Mouse (Mus musculus): ENCODE results near the gene 2310034G01Rik.

DNA sequence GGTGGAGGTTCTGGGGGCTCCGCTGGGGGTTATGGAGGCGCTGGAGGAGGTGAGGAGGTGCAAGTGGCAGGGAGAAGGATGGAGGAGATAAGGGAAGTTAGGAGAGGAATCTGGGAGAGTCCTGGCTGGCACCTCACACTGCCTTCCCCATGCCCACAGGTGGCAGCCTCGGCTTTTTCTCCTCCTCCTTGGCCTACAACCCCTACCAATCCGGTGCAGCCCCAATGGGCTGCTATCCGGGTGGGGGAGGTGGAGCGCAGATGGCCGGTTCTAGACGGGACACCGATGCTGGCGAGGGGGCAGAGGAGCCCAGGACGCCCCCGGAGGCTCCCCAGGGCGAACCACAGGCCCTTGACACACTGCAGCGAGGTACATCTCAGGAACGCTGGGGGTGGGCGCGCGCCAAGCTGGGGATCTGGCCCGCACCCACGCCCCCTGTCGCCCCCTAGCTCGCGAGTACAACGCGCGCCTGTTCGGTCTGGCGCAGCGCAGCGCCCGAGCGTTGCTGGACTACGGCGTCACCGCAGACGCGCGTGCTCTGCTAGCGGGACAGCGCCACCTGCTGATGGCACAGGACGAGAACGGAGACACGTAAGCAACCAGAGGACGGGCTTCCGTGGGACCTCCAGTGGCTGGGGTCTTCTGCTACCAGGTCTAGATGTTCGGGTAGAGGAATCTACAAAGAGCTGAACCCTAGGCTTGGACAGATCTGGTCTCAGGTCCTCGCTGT, 41.2 kb downstream of the 2310034G01Rik start:
- peak; percentile 81 for TF ChIP-seq CTCF (IDR thresholded peaks at IDR 0.05; ENCODE audit: insufficient read depth, low read depth, low read length)
- TF ChIP-seq POLR2A (IDR thresholded peaks at IDR 0.05; ENCODE audit: insufficient read depth, low read depth, low read length), result peak; percentile 23; the same call in 1 of the 2 replicates
